Mouse (Mus musculus) ES-E14 (cell line): ENCODE measurements around the gene Ppp4r3a.

Source experiments
- HCFC1 ChIP-seq: IDR thresholded peaks from 2 replicates; pipeline ENCODE4 v1.6.1; 2012; ENCODE audit warnings: low read length, inconsistent platforms, borderline replicate concordance; ENCODE audit not compliant: insufficient read depth
- ZNF384 ChIP-seq: IDR thresholded peaks from 2 replicates; pipeline ENCODE4 v1.6.1; 2012; ENCODE audit warnings: low read depth, low read length, inconsistent platforms

- TF ChIP-seq ZNF384 (no peak), HCFC1 (no peak)
Measured at GRCm38 (mm10) chr12:101016412-101016928, 67.0 kb downstream of the Ppp4r3a start.
